ENCODE assay signal across 10 mouse cellular contexts in the genomic region with DNA sequence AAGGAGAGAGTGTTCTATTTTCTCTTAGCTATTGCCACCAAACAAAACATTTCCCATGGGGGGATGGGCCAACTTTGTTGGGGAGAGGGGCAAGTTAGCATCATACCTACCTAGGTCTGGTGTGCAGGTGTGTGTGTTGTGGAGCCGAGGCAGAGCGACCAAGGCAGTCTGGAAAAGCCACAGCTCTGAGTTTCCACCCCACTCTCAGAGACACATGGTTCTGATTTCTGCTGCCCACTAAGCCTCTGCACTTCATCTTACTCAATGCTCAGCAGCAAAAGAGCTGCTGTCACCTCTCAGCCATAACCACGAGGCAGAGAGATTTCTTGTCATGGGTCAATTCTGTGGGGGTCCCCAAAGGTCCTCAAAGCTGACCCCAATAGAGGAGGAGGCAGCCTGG. TPM values are rescaled to one million over a fixed set of nuclear protein-coding genes. Genes with fewer than 3 reads are reported as not detected.
A peak's percentile ranks its signal among the peaks of the same experiment; 100 is the strongest.
DNase-seq lines count a peak whose midpoint lies in the region; ATAC-seq and TF ChIP-seq lines count a peak whose summit lies in the region.
"Had no signal": no experiment of that assay in that cellular context is flagged by ENCODE, and none has a peak within 500 bp of the region (broad histone marks: within the 10 kb centered on the region; RNA-seq: fewer than 3 reads in every experiment).

No protein-coding gene starts in this region.

- H3K4me2 ChIP-seq in embryonic facial prominence, embryonic 13.5 days = peak overlapping the region; percentile 56
- H3K4me2 ChIP-seq in hindbrain, embryonic 14.5 days (replicated peaks) = peak overlapping the region; percentile 43
- peak overlapping the region; percentile 12 for H3K4me2 ChIP-seq in midbrain, embryonic 15.5 days

- no peak for ATAC-seq in embryonic facial prominence, embryonic 13.5 days (ENCODE audit: insufficient number of reproducible peaks, insufficient read depth, low FRiP score, low TSS enrichment, low read depth)
- ATAC-seq in hindbrain, embryonic 14.5 days (ENCODE audit: low FRiP score) = no peak
- ATAC-seq in midbrain, embryonic 15.5 days (replicated peaks) = peak; percentile 28; the same call in 1 of the 2 replicates

- no peak overlapping the region for H3K9ac ChIP-seq in heart, adult 2 months (ENCODE audit: low read depth, low read length)
- no peak overlapping the region for H3K9ac ChIP-seq in embryonic facial prominence, embryonic 13.5 days
- 0 out of 2 replicates have a peak overlapping the region, but pooled peaks have one; percentile 13 for H3K9ac ChIP-seq in hindbrain, embryonic 14.5 days
- no peak overlapping the region for H3K9ac ChIP-seq in midbrain, embryonic 15.5 days

- no peak overlapping the region for H3K4me3 ChIP-seq in heart, embryonic 10.5 days
- no peak overlapping the region for H3K4me3 ChIP-seq in heart, adult 2 months
- H3K4me3 ChIP-seq in embryonic facial prominence, embryonic 13.5 days = no peak overlapping the region
- H3K4me3 ChIP-seq in hindbrain, embryonic 14.5 days (replicated peaks; ENCODE audit: low read length) = no peak overlapping the region
- H3K4me3 ChIP-seq in midbrain, embryonic 15.5 days = no peak overlapping the region

- H3K27ac ChIP-seq in heart, embryonic 10.5 days = peak overlapping the region; percentile 44
- H3K27ac ChIP-seq in heart, adult 2 months = no peak overlapping the region
- H3K27ac ChIP-seq in embryonic facial prominence, embryonic 13.5 days = peak overlapping the region; percentile 80
- peak overlapping the region; percentile 95 for H3K27ac ChIP-seq in hindbrain, embryonic 14.5 days
- H3K27ac ChIP-seq in midbrain, embryonic 15.5 days = peak overlapping the region; percentile 96

- TF ChIP-seq EP300 in heart, adult 2 months (IDR thresholded peaks at IDR 0.05; ENCODE audit: insufficient read depth, low read depth, low read length) = no peak

- no peaks in the 10 kb centered on the region for H3K36me3 ChIP-seq in heart, embryonic 10.5 days
- H3K36me3 ChIP-seq in heart, adult 2 months (ENCODE audit: control insufficient read depth, insufficient read depth, low read length) = no peaks in the 10 kb centered on the region
- H3K36me3 ChIP-seq in embryonic facial prominence, embryonic 13.5 days = no peaks in the 10 kb centered on the region
- no peaks in the 10 kb centered on the region for H3K36me3 ChIP-seq in hindbrain, embryonic 14.5 days (replicated peaks; ENCODE audit: control insufficient read depth, insufficient read depth)
- H3K36me3 ChIP-seq in midbrain, embryonic 15.5 days (replicated peaks) = no peaks in the 10 kb centered on the region

- H3K79me2 ChIP-seq in heart, adult 2 months (replicated peaks; ENCODE audit: control insufficient read depth, insufficient read depth, low read length) = no peaks in the 10 kb centered on the region

- no peak for TF ChIP-seq POLR2A in heart, adult 2 months (IDR thresholded peaks at IDR 0.05; ENCODE audit: insufficient read depth, low read depth, low read length)

- no peak for DNase-seq in heart, embryonic 10.5 days (ENCODE audit: low spot score)
- DNase-seq in heart, adult 2 months = no peak
- DNase-seq in hindbrain, embryonic 14.5 days (ENCODE audit: low spot score) = no peak
- DNase-seq in thymus, postnatal 36 days = no peak
- no peak for DNase-seq in gastrocnemius, postnatal 25 days
- DNase-seq in kidney, postnatal 10 days = no peak
- DNase-seq: thymus, adult 18-20 months had no signal

- intact Hi-C loops in heart, adult 2 months (cut with DNase I) = no loop called here

- H3K9me3 ChIP-seq in heart, embryonic 10.5 days = no peaks in the 10 kb centered on the region
- no peaks in the 10 kb centered on the region for H3K9me3 ChIP-seq in embryonic facial prominence, embryonic 13.5 days
- H3K9me3 ChIP-seq in hindbrain, embryonic 14.5 days (ENCODE audit: control insufficient read depth, low read length) = no peaks in the 10 kb centered on the region
- H3K9me3 ChIP-seq in midbrain, embryonic 15.5 days = no peaks in the 10 kb centered on the region

- H3K27me3 ChIP-seq in heart, embryonic 10.5 days (ENCODE audit: insufficient read depth, poor library complexity, severe bottlenecking) = peaks cover 12% of the 10 kb centered on the region; the same call in 1 of the 2 replicates
- no peaks in the 10 kb centered on the region for H3K27me3 ChIP-seq in heart, adult 2 months (ENCODE audit: control insufficient read depth, insufficient read depth, low read length)
- peaks cover 9% of the 10 kb centered on the region; the same call in 1 of the 2 replicates for H3K27me3 ChIP-seq in embryonic facial prominence, embryonic 13.5 days
- H3K27me3 ChIP-seq in hindbrain, embryonic 14.5 days (ENCODE audit: control insufficient read depth, insufficient read depth, low read length) = no peaks in the 10 kb centered on the region; the same call in 1 of the 2 replicates
- H3K27me3 ChIP-seq in midbrain, embryonic 15.5 days (replicated peaks) = no peaks in the 10 kb centered on the region

- no peak for TF ChIP-seq CTCF in heart, adult 2 months (IDR thresholded peaks at IDR 0.05)

- peaks cover 25% of the 10 kb centered on the region for H3K4me1 ChIP-seq in heart, embryonic 10.5 days
- no peaks in the 10 kb centered on the region for H3K4me1 ChIP-seq in heart, adult 2 months (ENCODE audit: control insufficient read depth, insufficient read depth, low read length)
- peaks cover 31% of the 10 kb centered on the region for H3K4me1 ChIP-seq in embryonic facial prominence, embryonic 13.5 days
- H3K4me1 ChIP-seq in hindbrain, embryonic 14.5 days (replicated peaks; ENCODE audit: control insufficient read depth, insufficient read depth, low read length) = peaks cover 63% of the 10 kb centered on the region
- peaks cover 68% of the 10 kb centered on the region for H3K4me1 ChIP-seq in midbrain, embryonic 15.5 days

- WGBS in heart, embryonic 10.5 days = 52% methylated on average over 3 of the region's 3 CpGs
- WGBS in heart, adult 2 months = 70% methylated on average over 3 of the region's 3 CpGs
- WGBS in embryonic facial prominence, embryonic 13.5 days = 15% methylated on average over 3 of the region's 3 CpGs
- WGBS in hindbrain, embryonic 14.5 days = 42% methylated on average over 3 of the region's 3 CpGs
- 44% methylated on average over 3 of the region's 3 CpGs for WGBS in midbrain, embryonic 15.5 days

RNA-seq across cellular contexts. Expression of gene Pmfbp1, which starts 28.8 kb away (rescaled TPM):
- polyA plus RNA-seq in heart, embryonic 10.5 days (2016; fragmentation: Nextera tagmentation; extraction: Ambion mirVana) = 0.08 and 0.15 TPM in 2 replicates
- not detected for total RNA-seq in heart, adult 2 months (2021)
- polyA plus RNA-seq in heart, adult 2 months (2012; rRNA removed) = not detected in 2 replicates
- polyA plus RNA-seq in embryonic facial prominence, embryonic 13.5 days (2015; fragmentation: Nextera tagmentation; extraction: Ambion mirVana) = 0.14 TPM in 1 of 2 replicates, not detected in the other
- polyA plus RNA-seq in hindbrain, embryonic 14.5 days (2014; fragmentation: Nextera tagmentation; extraction: Ambion mirVana) = 3.2 TPM in 2 replicates
- 1.7 and 2.2 TPM in 2 replicates for polyA plus RNA-seq in midbrain, embryonic 15.5 days (2015; fragmentation: Nextera tagmentation; extraction: Ambion mirVana)
- total RNA-seq in gastrocnemius, postnatal 25 days (2021) = not detected
- polyA plus RNA-seq: intestine, embryonic 16.5 days had no signal
